Mouse (Mus musculus) ES-E14 (cell line): ENCODE measurements at regions not wholly inside any gene's neighbourhood (a gene's known extent, or its start where the extent isn't known, plus 50 kb on each side); places are given as distances from the start of the nearest gene placed in this dataset.

Experiments
- CHD2 ChIP-seq: IDR thresholded peaks from 2 replicates; pipeline ENCODE4 v1.6.1; 2014; ENCODE audit warnings: mild to moderate bottlenecking, low read depth, low read length, inconsistent platforms
- HCFC1 ChIP-seq: IDR thresholded peaks from 2 replicates; pipeline ENCODE4 v1.6.1; 2012; ENCODE audit warnings: low read length, inconsistent platforms, borderline replicate concordance; ENCODE audit not compliant: insufficient read depth
- ZNF384 ChIP-seq: IDR thresholded peaks from 2 replicates; pipeline ENCODE4 v1.6.1; 2012; ENCODE audit warnings: low read depth, low read length, inconsistent platforms

DNA sequence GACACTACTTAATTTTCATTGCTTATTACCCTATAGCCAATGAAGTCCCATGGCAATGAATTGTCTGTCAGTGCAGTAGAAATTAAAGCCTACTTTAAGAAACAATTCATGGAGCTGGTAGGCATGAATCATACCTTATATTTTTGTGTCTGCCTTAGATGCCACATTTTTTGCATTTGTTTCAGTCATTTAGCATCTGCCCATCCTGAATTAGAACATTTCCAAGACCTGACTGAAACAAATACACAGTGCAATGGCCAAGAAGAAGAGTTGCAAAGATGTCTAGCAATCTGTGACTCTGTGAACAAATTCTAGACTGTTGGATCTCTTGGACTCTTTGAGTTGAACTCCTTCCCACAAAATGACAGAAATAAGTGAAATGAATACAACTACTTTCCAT, 342.2 kb downstream of the Gm16223 start:
- TF ChIP-seq HCFC1 (no peak), ZNF384 (no peak), CHD2 (no peak)
